Mouse (Mus musculus): Measurements from ENCODE around the gene Smo.

Gene Smo

GRCm38 (mm10) chr6:29776542-29777237 lies 41.4 kb downstream of the Smo start:
- DNase-seq (ENCODE audit: low spot score) = no peak

- no peak for DNase-seq (ENCODE audit: low spot score)
Measured at GRCm38 (mm10) chr6:29777238-29777555, 41.9 kb downstream of the Smo start.

- DNase-seq (ENCODE audit: low spot score) = no peak
Measured at GRCm38 (mm10) chr6:29780082-29780481, 44.8 kb downstream of the Smo start.

GRCm38 (mm10) chr6:29780571-29780970 lies 45.3 kb downstream of the Smo start:
- no peak for DNase-seq (ENCODE audit: low spot score)

DNA sequence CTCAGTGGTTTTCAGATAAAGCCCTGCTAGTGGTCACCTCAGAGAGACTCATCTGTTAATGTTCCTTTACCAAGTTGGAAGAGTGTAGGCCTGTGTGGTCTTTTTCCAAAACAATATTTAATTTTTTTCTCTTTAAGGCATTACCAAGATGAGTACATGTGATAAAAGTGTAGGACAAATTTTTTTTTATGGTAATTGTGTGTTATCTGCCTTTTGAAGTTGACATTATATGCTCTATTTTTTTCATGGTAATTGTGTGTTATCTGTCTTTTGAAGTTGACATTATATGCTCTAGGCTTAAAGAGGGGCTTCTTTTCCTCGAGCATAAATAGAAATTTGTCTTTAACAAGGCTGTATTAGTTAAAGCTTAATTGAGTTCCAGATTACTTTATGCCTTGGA lies 46.9 kb downstream of the Smo start:
- no peak for DNase-seq (ENCODE audit: low spot score)

DNA sequence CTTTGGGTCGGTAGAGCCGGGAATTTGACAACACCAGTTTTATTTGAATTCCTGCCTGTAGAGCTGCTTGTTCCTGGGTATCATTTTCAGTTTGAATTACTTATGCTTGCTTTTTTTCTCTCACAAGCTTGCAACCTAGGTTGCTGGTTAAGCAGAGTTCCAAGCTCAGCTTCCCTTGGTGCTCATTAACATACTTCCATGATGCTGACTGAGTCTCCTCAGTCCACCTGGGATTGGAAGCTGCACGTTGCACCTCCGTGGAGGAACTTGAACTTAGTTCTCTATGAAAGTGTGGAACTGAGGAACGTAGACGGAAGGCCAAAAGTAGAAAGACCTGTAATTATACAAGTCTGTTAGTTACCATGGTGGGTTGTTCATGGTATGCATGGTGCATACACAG lies 48.7 kb downstream of the Smo start:
- DNase-seq (ENCODE audit: low spot score) = no peak

- DNase-seq (ENCODE audit: low spot score) = no peak
Measured at GRCm38 (mm10) chr6:29784413-29785021, 49.2 kb downstream of the Smo start.

- DNase-seq (ENCODE audit: low spot score) = no peak
Measured at GRCm38 (mm10) chr6:29785759-29786158, 50.5 kb downstream of the Smo start.

- DNase-seq (ENCODE audit: low spot score) = no peak
Measured at GRCm38 (mm10) chr6:29788779-29789350, 53.6 kb downstream of the Smo start.

DNA sequence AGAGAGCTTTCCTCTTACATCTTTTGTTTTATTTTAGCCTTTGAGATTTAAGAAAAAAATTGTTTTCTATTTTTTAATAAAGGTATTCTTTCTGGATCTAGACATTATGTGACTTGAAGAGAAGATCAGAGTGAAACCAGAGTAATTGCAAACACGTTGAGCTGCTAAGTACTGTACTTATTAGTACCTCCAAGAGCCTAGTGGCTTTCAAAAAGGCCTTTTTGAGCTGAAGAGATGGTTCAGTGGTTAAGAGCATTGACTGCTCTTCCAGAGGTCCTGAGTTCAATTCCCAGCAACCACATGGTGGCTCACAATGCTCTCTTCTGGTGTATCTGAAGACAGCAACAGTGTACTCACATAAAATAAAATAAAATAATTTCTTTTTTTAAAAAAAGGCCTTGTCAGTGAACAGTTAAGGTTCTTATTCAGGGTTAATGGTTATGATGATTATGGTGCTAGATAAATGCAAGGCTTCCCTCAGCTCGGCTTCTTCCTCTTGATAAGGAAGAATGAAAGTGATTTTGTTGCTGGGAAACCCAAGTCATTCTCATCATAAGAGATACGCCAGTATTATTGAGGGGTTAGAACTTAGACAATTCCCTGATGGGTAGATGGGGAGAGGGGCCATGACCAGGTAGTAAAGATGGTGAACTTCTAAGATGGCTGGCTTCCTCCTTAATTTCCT lies 54.9 kb downstream of the Smo start:
- DNase-seq (ENCODE audit: low spot score) = no peak

DNA sequence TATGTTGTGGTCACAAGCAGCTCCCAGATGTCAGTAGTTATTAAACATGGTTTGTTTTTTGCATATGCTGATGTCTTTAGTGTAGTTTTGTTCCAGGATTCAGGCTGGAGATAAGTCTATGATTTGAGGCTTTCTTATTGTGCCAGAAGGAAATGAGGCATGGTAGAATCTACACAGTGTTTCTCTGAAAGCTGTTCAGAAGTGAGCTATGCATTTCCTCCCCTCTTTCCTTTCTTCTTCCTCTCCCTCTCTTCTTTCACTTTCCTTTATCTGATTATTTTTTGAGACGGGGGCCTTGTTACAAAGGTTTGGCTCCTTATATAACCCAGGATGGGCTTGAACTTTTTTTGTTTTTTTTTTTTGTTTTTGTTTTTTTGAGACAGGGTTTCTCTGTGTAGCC lies 58.2 kb downstream of the Smo start:
- DNase-seq (ENCODE audit: low spot score) = no peak

GRCm38 (mm10) chr6:29794582-29794981 lies 59.3 kb downstream of the Smo start:
- no peak for DNase-seq (ENCODE audit: low spot score)

- DNase-seq (ENCODE audit: low spot score) = no peak
Measured at GRCm38 (mm10) chr6:29802979-29803378, 67.7 kb downstream of the Smo start.

- no peak for DNase-seq (ENCODE audit: low spot score)
Measured at GRCm38 (mm10) chr6:29804006-29804405, 68.7 kb downstream of the Smo start.

GRCm38 (mm10) chr6:29805381-29805780 lies 70.1 kb downstream of the Smo start:
- no peak for DNase-seq (ENCODE audit: low spot score)
